Mouse (Mus musculus): Measurements from ENCODE around the gene Inpp5d.

Inpp5d gene

DNA sequence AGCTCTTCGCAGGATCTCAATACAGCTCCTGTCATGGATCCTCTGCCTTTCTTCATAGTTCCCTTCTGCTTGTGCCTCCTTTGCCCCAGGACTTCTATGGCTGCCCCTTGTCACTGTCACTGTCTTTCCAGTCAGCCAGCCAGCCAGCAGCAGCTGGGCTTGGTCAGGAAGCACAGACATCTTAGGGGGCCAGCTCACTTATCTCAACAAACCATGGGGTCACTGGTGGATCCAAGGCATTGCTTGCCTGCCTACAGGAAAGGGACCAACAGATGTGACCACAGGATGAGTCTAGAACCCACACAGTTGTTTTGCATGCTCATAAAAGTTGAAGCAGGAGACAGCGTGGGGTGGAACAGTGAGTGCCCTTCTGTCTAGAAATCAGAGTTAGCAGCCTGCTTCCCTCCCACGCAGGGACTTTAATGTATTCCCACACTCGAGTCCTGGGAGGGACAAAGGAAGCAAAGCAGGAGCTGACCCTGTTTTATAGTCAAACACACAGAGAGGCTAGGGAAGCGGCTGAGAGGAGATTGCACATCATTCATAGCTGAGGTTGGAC is 79.9 kb downstream of the Inpp5d start:
- DNase-seq (ENCODE audit: low spot score in 2 of 2) = no peak

GRCm38 (mm10) chr1:87704230-87704629 is 84.1 kb downstream of the Inpp5d start:
- no peak for DNase-seq (ENCODE audit: low spot score in 2 of 2)

DNA sequence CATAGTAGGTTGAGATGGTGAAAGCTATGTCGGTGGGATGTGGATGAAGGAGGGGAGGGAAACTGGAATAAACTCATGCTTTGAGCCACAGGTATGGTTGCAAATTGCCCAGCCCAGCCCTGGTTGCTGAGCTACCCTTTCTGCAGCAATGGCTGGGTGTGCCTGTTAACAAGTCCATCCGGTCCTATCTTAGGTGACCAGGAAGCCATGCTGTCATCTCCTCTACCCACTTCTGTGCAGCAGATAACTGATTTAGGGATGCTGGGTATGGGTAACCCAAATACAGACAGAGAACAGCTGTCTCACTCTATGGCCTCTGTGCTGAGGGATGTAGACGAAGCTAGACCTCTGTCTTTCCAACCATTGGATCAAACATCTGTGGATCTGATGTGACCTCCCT is 86.2 kb downstream of the Inpp5d start:
- no peak for DNase-seq (ENCODE audit: low spot score in 2 of 2)

DNA sequence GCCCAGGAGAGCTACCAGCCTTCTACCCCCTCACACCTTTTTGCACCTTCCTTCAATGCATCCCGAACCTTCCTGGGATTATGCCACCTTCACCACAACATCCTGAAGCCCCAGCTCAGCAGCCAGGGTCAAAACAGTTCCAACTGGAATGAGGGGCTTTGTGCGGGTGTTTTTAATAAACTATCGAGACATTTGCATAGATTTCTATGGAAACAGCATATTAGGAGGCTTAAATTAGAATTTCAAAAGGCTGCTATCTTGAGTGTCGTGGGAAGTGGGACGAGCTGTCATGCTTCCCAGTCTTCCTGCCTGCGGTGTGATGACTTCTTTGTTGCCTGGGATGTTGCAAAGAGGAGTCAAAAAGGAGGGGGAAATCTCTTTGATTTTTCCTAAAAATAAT is 88.9 kb downstream of the Inpp5d start:
- no peak for DNase-seq (ENCODE audit: low spot score in 2 of 2)

DNA sequence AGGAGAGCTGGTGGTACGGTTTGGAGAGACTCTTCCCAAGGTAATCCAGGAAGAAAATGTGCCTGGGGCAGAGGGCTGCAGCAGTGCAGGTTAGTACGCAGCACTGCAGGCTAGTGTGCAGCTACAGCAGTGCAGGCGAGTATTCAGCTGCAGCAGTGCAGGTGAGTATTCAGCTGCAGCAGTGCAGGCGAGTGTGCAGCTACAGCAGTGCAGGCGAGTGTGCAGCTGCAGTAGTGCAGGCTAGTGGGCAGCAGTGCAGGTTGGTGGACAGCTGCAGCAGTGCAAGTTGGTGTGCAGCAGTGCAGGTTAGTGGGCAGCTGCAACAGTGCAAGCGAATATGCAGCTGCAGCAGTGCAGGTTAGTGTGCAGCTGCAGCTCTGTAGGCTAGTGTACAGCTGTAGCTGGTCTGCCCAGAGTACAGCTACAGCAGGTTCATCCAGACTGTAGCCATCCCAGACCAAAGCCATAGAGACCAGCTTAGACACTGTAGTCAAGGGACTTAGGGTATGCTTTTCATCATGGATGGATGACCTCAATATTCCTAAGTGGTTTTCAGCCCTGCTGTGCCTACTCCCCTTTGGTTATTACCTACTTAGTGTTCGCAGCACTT is 89.7 kb downstream of the Inpp5d start:
- DNase-seq (ENCODE audit: low spot score in 2 of 2) = no peak

- no peak for DNase-seq (ENCODE audit: low spot score in 2 of 2)
Observed at GRCm38 (mm10) chr1:87711938-87712613, 92.0 kb downstream of the Inpp5d start.

DNA sequence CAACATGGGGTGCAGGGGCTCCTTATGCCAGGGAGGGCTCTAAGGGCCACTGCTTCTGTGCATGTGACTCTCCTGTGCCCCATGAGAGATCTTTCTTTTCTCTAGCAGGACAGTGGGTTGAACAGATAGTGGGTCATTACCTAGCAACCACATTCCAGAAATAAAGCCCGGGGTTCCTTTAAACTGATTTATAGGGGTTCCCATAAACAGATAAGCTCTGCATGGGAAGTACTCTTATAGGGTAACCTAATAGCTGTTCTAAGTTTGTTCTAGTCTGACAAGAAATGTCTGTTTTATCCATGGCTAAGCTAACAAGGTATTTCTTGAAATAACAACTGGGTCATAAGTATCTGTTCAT is 92.5 kb downstream of the Inpp5d start:
- no peak for DNase-seq (ENCODE audit: low spot score in 2 of 2)

DNA sequence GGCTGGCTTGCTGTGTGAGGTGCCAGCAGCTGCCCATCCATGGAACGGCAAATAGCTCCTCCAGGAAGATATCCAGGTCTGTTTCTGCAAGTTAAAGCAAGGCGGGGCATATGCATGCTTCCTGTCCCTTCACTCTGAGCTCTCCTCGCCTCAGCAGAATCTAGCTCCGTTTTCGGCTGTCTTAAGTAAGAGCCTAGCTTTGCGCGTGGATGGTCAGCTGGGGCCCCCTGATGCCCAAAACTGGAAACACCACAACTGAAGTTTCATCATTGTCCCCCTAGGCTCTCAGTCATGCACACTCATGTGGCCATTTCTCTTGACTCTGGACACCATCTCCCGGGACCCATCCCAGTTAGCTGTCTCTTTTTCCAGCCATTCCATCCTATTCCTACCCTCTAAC is 101.3 kb downstream of the Inpp5d start:
- peak in 1 of 2 experiments; percentile 52 for DNase-seq (ENCODE audit: low spot score in 2 of 2)

DNA sequence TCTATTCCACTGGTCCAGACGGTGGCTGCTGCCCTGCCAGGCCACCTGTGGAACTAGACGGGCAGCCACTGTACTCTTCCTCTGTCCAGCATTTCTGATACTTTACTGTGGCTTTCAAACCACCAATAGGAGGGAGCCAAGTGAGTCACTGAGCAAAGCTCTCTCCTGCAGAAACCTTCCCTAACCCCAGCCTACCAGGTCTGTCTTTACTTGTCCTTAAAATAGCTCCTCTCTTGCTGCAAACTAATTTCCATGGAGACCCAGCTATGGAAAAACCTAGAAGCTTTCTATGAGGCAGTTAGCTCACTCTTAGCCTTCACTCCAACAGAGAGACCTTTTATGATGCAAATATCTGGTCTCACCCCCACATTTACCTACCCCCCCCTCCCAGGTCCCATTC is 102.0 kb downstream of the Inpp5d start:
- no peak for DNase-seq (ENCODE audit: low spot score in 2 of 2)

- DNase-seq (ENCODE audit: low spot score in 2 of 2) = no peak
Observed at GRCm38 (mm10) chr1:87723351-87723750, 103.2 kb downstream of the Inpp5d start.

DNA sequence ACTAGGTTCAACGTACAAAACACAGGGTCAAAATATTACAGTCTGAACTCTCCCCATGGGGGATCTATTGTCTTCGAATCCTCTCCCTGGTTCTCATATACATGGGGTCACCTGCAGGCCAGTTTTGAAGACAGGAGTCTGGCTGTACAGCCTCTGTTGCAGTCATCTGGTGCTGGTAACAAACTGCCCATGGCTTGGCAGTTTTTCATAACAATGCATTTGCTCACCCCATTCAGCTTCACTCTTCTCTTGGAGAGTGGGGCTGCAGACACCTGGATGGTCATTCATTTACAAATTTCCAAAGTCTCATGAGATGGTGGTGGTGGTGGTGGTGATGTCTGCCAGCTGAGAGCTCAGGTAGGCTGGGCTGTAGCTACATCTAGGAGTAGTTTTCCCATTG is 109.0 kb downstream of the Inpp5d start:
- no peak for DNase-seq (ENCODE audit: low spot score in 2 of 2)

GRCm38 (mm10) chr1:87729850-87730249 is 109.7 kb downstream of the Inpp5d start:
- no peak for DNase-seq (ENCODE audit: low spot score in 2 of 2)

GRCm38 (mm10) chr1:87730271-87730670 is 110.2 kb downstream of the Inpp5d start:
- no peak for DNase-seq (ENCODE audit: low spot score in 2 of 2)

GRCm38 (mm10) chr1:87733212-87733611 is 113.1 kb downstream of the Inpp5d start:
- DNase-seq (ENCODE audit: low spot score in 2 of 2) = no peak

GRCm38 (mm10) chr1:87734153-87734552 is 114.0 kb downstream of the Inpp5d start:
- no peak for DNase-seq (ENCODE audit: low spot score in 2 of 2)

GRCm38 (mm10) chr1:87740584-87741290 is 120.6 kb downstream of the Inpp5d start:
- no peak for DNase-seq (ENCODE audit: low spot score in 2 of 2)

- peak in 1 of 2 experiments; percentile 3 for DNase-seq (ENCODE audit: low spot score in 2 of 2)
Observed at GRCm38 (mm10) chr1:87749360-87749973, 129.4 kb downstream of the Inpp5d start.

GRCm38 (mm10) chr1:87755641-87756470 is 135.7 kb downstream of the Inpp5d start, which contains the start of gene Atg16l1:
Gene Atg16l1 (plus strand): TSS chr1:87755870.
- DNase-seq (ENCODE audit: low spot score in 2 of 2) = peak; percentile 82 to 90

DNA sequence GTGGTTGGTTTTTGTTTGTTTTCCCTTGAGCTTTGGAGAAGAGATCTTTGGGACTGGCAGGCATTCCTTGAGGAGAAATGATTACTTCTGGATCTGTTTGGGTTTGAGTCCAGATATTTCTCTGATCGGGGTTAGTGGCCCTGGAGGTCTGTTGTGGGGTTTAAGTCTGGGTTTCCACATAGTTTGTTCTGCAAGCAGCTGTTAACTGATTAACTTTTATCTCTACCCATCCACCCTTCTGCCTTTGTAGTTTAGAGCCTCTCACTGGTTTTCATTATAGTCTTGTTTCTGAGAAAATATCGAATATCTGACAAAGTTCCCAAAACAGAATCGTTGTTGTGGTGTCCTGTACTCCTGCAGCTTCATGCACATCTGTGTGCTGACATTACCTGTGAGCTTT is 143.7 kb downstream of the Inpp5d start:
- no peak for DNase-seq (ENCODE audit: low spot score in 2 of 2)

DNA sequence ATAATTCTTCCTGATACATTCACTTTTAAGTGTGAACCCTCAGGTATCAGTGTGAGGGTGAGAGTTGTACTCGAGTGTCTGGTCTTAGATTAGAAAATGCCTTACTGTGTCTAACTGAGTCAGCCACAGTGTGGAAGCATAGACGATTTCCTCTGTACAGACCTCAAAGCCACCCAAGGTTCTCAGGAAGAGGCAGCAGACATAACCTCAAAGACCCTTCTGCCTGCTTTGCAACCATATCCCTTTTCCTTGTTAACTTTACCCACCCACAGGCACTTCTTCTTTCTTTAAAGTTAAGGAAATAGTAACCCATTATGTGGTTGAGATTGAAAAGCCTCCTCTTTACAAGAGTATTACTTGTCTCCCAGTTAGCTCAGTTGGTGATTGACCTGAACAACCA is 145.6 kb downstream of the Inpp5d start:
- no peak for DNase-seq (ENCODE audit: low spot score in 2 of 2)

GRCm38 (mm10) chr1:87766233-87766632 is 146.1 kb downstream of the Inpp5d start:
- no peak for DNase-seq (ENCODE audit: low spot score in 2 of 2)

All from cerebellum, postnatal 4 days (tissue).